Mouse (Mus musculus): ENCODE results near the gene Bcor. TPM values are rescaled to one million over a fixed set of nuclear protein-coding genes. Genes with fewer than 3 reads are reported as not detected.

The Bcor gene
- polyA plus RNA-seq (2014; fragmentation: Illumina TruSeq; extraction: RNeasy Lipid Tissue Mini Kit (QIAGEN cat#74804); ENCODE audit: low read depth, low replicate concordance), result 3.3 TPM

GRCm38 (mm10) chrX:12159981-12160656 is at the start of gene Bcor:
Gene Bcor, minus strand, starts transcription at chrX:12160355.

Data from kidney, adult 10 weeks (tissue).